Mouse (Mus musculus) cerebellum, adult 18-20 months (tissue): ENCODE data around the gene Tpi1.
"Not testable (repeated sequence)": the region's sequence is repeated elsewhere in the genome, so short reads cannot be mapped to it uniquely, and the experiment has no call there.

ENCODE experiments used
- DNase-seq, 2 experiments: peaks; one replicate each; pipeline ENCODE4 v3.0.0; 2021

Gene Tpi1

GRCm38 (mm10) chr6:124809052-124809774 lies 4.9 kb downstream of the Tpi1 start:
- DNase-seq, result peak; percentile 86 to 90

GRCm38 (mm10) chr6:124808358-124809012 lies 5.6 kb downstream of the Tpi1 start, which contains the start of gene Spsb2:
Gene Spsb2, plus strand, starts transcription at chr6:124808661.
- DNase-seq, result peak; percentile 58 to 66

GRCm38 (mm10) chr6:124807986-124808357 lies 6.1 kb downstream of the Tpi1 start:
- DNase-seq, result peak in 1 of 2 experiments; percentile 3

- peak; percentile 3 to 21 for DNase-seq
Measured at GRCm38 (mm10) chr6:124807366-124807765, 6.7 kb downstream of the Tpi1 start.

- DNase-seq, result peak; percentile 11 to 23
Measured at GRCm38 (mm10) chr6:124806446-124807140, 7.5 kb downstream of the Tpi1 start.

- DNase-seq, result peak; percentile 92 to 93
Measured at GRCm38 (mm10) chr6:124805341-124806321, 8.5 kb downstream of the Tpi1 start.

- peak in 1 of 2 experiments; percentile 0 for DNase-seq
Measured at GRCm38 (mm10) chr6:124804341-124804740, 9.8 kb downstream of the Tpi1 start.

GRCm38 (mm10) chr6:124803691-124804090 lies 10.4 kb downstream of the Tpi1 start:
- not testable (repeated sequence) for DNase-seq

- DNase-seq, result peak in 1 of 2 experiments; percentile 0
Measured at GRCm38 (mm10) chr6:124803061-124803460, 11.0 kb downstream of the Tpi1 start.

- not testable (repeated sequence) for DNase-seq
Measured at GRCm38 (mm10) chr6:124802400-124802799, 11.7 kb downstream of the Tpi1 start.

- no peak for DNase-seq
Measured at GRCm38 (mm10) chr6:124796200-124796599, 17.9 kb downstream of the Tpi1 start.

- DNase-seq, result no peak
Measured at GRCm38 (mm10) chr6:124795781-124796180, 18.3 kb downstream of the Tpi1 start.

GRCm38 (mm10) chr6:124791911-124792310 lies 22.2 kb downstream of the Tpi1 start:
- DNase-seq, result no peak

- no peak for DNase-seq
Measured at GRCm38 (mm10) chr6:124790121-124790520, 24.0 kb downstream of the Tpi1 start.

GRCm38 (mm10) chr6:124789519-124789918 lies 24.6 kb downstream of the Tpi1 start:
- peak in 1 of 2 experiments; percentile 1 for DNase-seq

GRCm38 (mm10) chr6:124787722-124788121 lies 26.4 kb downstream of the Tpi1 start:
- peak; percentile 41 to 47 for DNase-seq

- peak; percentile 85 to 89 for DNase-seq
Measured at GRCm38 (mm10) chr6:124786756-124787420, 27.2 kb downstream of the Tpi1 start.

- DNase-seq, result peak; percentile 6 to 9
Measured at GRCm38 (mm10) chr6:124782436-124782835, 31.7 kb downstream of the Tpi1 start.

GRCm38 (mm10) chr6:124780917-124781316 lies 33.2 kb downstream of the Tpi1 start:
- peak in 1 of 2 experiments; percentile 0 for DNase-seq

GRCm38 (mm10) chr6:124779984-124780416 lies 34.1 kb downstream of the Tpi1 start:
- DNase-seq, result no peak

GRCm38 (mm10) chr6:124779222-124779983 lies 34.7 kb downstream of the Tpi1 start, which contains the start of gene Lrrc23:
Gene Lrrc23, minus strand, starts transcription at chr6:124779727.
- peak; percentile 29 to 40 for DNase-seq
